Mouse (Mus musculus): ENCODE results near the gene Hoxb1.

The Hoxb1 gene

DNA sequence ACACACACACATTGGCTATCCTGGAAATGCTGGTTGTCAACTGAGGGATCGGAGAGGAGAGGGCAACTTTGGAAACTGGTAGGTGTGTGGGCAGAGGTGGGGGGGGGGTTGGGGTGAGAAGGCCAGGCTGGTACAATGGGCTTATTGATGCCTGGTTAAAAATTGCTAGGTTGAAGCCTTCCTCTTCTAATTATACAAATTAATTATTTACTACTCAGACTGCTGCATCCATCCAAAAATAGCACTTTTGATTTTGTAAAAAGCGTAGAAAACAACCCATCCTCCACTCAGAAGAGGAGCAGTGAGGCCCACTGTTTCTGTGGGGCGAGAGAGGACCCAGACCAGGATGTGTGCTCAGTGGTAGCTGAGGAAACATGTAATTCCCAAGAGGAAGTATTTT is 30.6 kb upstream of the Hoxb1 start:
- no peak for DNase-seq

DNA sequence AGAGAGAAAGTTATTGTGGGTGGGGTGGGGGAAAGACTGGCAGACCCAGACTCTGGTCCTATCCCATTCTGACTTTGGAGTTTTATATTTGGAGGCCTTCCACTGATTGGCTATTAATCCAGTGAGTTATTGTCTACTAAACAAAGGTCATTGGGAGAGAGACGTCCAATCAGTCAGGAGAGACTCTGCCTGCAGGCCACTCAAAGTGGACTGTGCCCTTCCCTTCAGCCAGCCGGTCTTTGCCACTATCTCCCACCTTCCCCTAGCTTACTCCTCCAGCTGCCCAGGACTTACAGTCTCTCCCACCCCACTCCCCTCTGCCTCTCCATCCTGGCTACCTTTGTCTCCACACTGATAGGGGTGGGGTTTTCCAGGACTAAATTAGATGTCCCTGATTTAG is 29.0 kb upstream of the Hoxb1 start:
- no peak for DNase-seq

DNA sequence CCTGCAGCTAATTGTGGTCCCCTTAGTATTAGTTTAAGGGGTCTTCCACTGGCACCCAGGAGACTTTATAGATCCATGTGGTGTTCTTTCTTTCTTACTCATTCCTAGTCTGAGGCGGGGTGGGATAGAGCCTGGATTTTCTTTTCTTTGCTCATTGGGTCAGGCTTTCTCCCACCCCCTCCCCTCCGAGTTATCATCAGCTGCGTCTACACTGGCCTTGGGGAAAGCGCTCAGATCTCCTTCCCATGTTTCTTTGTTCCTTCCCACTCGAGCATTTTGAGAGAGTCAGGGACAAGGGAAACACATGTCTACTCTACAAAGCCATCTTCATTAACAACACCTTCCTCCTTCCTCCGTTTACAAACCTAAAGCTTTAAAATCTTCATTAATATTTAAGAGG is 28.5 kb upstream of the Hoxb1 start:
- no peak for DNase-seq

DNA sequence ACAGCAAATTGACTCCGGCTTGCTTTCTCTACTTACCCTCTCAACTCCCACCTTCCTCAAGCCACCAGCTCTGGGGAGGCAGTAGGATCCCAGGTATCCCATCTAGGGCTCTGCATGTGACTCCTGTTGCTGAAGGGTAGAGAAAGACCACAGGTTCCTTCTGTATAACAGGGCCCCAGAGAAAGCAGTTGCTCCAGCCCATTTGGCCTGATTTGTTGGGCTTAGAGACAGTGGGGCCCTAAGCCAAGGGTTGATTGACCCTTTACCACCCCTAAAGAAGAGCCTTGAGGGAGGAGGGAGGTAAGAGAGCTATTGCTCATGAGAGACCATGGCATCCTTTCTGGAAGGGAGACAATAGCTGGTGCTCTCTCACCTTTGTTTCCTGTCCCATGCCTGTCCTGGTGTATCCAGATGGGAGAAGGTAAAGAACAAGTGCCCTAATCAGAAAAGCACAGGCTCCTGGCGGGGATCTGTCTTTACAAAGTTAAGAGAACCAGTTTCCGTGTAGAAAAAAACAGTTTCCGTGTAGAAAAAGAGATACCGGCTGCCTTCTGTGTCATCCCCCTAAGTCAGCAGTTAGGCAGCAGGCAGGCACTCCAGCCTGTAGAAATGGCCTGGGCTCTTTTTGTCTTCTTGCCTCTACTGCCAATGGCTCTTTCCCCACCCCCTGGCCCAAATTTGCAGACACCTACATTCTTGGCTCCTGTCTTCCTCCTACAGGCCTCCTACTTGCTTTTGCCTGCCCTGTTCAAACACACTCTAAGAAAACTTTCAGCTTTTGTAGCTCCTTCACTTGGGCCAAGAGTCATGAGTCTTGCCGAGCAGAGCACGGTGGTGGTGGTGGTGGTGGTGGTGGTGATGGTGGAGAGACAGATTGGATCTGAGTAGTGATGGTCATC is 26.3 kb upstream of the Hoxb1 start:
- no peak for DNase-seq

DNA sequence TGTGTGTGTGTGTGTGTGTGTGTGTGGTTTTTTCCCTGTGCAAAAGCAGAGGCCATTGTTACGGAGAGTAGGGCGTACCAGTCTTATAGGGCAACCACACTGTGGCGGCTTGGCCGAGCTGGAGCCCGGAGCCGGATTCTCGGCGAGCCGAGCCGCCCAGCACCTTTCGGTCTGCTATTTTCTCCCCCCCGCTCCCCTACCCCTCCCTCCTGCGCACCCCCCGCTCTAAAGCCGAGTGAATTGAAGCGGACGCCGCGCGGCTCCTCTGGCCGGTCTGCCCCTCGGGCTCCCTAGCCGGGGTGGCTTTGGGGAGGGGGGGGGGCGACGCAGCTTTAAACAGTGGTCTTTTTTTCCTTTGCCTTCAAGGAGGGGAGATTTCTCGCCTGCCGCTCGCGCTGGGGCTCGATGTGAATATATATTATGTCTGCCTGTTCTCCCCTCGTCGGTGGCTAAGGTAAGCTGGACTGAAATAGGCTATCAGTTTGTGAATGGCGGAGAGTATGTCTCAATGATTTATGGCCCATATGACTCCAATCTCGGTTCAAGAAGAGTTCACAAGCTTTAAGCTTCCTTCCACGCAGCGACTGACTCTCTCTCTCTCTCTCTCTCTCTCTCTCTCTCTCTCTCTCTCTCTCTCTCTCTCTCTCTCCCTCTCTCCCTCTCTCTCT is 24.7 kb upstream of the Hoxb1 start:
- DNase-seq, result no peak

DNA sequence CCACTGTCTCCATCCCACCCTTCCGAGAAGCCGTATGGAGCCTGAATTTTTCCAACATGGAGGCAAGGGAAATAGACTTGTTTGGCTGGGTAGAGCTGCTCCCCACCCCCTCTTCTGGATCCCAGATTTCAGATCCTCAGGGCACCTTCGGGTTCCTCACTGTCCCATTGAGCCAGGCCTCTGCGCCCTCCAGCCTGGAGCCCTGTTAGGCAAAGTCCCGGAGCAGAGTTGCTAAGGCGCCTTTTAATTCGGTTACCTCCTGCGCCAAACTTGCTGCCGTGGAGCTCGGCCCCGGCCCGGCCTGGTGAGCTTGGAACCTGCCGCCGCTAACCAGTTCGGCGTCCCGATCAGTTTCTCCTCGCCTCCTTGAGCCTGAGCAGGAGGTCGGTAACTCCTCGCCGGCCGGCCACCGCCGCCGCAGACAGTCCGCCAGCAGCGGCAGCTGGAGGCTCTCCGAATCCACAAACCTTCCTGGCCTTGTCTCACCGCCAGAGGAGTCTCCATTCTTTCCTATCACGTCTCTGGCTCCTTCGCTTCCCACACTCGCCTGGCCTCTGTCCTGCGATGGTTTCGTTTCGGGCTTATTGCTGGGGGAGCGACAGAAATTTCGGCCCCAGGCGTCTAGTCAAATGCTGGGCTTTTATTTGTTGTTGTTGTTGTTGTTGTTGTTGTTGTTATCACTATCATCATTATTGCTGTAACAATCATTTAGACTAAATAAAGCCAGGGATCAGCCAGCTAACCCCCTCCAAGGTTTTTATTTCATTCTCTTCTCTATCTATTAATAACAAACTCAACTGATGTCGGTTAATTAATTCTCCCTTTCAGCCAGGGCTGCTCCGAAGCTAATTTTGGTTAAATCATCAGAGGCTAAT is 23.6 kb upstream of the Hoxb1 start:
- DNase-seq, result no peak

DNA sequence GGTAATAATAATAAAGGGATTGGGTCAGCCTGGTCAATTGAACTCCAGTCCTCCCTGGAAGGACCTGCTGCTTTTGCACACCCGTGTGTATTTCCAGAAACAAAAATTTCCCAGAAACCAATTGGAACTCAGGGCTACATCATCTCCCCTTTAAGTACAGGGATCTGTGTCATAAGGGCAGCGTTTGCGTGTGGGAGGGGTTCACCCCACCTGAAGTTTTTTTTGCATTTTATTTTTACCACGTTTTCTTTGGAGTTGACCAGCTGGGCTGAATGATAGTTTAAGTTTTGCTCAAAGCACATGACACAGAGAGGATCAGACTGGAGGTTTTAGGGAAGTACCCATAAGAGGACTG is 23.0 kb upstream of the Hoxb1 start:
- no peak for DNase-seq

DNA sequence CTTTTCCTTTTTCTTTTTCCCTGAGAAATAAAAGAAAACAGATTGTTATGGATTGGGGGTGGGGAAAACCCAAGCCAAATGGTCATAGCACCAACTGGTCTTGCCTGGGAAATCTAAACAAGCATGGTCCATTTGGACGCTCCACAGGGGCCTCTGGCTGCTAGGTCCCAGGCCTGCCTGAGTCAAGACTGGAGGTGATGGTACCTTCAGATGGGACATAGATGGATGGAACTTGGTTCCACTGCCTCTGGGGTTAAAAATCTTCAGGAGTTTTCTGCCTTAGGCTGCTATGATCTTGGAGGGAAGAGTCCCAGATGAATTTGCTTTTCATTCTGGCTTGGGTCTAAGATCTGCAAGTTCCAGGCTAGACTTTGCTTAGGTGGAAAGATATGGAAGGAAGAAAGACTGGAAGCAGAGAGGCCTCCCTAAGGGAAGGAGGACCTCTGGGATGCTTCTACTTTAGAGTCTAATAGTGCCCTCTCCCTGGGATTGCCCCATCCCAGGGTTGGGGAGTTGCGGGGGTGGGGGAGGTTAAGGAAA is 22.3 kb upstream of the Hoxb1 start:
- no peak for DNase-seq

DNA sequence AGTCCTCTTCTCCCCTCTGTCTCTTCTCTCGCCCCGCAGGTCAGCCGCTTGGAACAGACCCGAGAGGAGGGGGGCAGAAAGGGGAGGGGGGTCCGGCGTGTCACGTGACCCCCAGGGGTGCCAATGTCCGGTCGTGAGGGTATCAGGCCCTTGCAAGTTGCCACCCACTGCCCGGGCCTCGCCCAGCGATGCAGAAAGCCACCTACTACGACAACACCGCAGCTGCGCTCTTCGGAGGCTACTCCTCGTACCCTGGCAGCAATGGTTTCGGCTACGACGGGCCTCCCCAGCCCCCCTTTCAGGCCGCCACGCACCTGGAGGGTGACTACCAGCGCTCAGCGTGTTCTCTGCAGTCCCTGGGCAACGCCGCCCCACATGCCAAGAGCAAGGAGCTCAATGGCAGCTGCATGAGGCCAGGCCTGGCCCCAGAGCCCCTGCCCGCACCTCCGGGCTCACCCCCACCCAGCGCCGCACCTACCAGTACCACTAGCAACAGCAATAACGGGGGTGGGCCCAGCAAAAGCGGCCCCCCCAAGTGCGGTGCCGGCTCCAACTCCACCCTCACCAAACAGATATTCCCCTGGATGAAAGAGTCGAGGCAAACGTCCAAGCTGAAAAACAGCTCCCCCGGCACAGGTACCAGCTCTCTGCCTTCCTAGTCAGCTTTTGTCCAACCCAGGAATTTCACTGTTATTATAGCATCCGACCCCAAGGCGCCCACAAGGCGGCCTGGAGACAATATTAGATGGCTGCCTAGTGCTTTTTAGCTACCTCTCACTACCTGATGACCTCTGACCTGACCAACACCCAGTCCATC is 21.3 kb upstream of the Hoxb1 start:
- no peak for DNase-seq

DNA sequence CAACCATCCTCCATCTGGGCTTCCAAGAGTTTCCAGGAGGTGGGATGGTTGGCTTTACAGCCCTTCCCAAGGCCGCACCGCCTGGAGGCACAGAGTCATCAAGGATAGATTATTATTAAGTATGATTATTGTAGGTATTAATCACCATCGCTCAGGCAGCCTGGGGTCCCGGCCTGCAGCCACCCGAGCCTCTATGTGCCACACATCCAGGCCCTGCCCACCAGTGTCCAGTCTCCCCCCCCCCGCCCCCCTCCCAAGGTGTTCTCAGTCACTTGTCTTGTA is 20.7 kb upstream of the Hoxb1 start:
- DNase-seq, result no peak

DNA sequence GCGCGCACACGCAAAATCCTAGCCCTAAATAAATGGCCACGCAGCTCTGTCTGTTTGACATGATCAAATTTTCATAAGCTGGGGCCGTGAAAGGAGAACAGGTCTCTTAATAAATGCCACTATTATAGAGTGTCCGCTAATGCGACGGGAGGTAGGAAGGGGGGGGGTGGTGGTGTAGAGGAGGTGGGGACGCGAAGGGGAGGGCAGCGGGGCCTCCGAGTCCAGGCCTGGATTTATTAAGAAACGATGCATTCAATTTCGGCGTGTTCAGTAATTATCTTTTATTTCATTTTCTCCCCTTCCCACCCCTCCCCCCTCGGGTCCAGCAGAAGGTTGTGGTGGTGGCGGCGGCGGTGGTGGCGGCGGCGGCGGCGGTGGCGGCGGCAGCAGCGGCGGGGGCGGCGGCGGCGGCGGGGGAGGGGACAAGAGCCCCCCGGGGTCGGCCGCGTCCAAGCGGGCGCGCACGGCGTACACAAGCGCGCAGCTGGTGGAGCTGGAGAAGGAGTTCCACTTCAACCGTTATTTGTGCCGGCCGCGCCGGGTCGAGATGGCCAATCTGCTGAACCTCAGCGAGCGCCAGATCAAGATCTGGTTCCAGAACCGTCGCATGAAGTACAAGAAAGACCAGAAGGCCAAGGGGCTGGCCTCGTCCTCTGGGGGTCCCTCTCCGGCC is 20.2 kb upstream of the Hoxb1 start:
- DNase-seq, result no peak

DNA sequence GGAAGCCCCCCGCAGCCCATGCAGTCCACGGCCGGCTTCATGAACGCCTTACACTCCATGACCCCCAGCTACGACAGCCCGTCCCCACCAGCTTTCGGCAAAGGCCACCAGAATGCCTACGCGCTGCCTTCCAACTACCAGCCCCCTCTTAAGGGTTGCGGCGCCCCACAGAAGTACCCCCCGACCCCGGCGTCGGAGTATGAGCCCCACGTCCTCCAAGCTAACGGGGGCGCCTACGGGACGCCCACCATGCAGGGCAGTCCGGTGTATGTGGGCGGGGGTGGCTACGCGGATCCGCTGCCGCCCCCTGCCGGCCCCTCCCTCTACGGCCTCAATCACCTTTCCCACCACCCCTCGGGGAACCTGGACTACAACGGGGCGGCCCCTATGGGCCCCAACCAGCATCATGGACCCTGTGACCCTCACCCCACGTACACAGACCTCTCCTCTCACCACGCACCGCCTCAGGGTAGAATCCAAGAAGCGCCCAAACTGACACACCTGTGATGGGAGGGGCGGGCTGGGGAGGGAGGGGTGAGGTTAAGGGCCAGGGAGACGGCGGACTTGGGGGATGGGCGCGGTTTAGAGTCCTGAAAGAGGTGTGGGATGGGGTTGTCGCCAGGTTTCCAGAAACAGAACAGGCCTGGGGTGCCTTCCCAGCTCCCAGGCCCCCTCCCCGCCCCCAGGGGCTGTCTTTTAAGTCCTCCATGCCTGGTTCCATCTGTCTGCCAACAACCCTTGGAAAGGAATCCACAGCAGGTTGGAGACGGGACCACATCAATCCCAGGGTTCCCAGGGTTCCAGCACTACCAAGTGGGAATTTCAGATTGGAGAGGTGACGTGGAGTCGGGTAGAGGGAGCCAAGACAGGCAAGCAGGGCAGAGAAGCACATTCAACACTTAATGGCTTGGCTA is 19.4 kb upstream of the Hoxb1 start:
- no peak for DNase-seq

DNA sequence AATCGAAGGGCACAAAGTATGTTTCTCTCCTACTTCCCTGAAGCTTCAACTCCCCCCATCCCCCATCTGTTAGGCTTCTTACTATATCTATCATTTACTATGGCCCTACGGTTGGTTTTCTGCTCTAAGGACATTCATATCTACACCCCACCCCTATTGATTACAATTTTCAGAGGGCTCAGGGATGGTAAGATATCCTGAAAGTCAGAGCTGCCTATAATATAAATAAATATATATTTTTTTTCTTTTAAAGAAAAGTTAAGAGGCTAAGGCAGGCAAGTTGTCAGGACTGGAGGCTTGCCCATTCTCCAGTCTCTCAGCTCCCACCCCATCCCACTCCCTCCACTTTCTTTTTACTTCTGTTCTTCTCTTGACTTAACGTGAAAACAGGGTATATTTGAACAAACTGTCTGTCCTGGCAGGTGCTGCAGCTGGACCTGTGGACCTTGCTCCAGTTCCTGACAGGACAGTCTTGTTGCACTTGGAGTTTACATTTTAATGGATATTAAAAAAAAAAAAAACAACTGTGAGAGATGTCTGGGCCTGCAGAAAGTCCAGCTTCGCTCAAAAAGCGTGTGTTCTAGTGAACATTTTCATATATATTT is 18.5 kb upstream of the Hoxb1 start:
- DNase-seq, result no peak

DNA sequence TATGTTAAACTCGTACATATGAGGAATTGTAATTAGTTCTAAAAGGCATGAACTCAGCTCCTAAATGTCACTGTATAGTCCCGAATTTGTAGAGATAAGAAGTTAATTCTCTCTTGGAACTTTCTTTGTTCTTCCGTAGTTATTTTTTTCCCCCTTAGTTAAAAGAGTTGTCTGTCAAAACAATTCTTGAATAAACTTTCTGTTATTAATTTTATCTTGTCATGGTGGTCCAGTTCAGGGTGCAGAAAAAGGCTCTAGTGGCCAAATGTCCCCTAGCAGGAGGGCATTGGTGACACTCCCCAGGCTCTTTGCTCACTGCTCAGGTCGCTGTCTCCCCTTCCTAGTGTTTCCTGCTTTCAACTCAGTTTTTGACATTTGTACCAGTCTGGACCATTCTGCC is 17.8 kb upstream of the Hoxb1 start:
- DNase-seq, result no peak

DNA sequence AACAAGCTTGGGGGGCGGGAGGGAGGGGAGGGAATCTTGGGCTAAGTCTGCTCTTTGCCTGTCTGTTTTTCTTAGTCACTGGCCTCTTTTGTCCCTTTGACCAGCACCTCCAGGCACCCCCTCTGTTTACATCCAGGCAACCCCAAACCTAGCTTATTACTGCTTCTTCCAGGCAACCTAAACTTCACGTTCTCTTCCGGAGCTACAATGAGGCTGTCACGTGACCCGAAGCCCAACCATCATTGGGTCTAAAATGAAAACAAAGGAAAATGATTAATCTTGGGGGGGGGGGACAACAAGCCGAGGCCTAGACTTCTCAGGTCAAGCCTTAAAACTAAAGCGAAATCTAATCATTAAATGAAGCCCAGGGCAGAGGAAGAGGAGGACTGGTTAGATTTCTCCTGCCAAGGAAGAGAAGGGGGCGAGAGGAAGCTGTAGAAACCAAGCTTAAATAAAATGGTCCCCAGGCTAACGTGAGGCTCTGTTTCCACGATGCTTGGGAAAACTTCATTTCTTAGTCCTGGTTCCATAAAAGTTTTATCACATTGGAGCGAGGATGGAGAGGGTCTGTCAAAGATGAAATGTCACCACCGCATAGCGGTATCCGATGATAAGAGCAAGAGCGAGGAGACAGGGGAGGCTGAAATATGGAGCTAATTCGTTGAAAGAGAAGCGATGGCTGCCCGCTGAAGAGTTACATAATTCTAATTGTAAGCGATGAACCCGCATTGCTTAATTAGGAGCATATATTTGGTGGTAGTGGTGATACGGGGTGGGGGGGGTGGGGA is 17.2 kb upstream of the Hoxb1 start:
- no peak for DNase-seq

DNA sequence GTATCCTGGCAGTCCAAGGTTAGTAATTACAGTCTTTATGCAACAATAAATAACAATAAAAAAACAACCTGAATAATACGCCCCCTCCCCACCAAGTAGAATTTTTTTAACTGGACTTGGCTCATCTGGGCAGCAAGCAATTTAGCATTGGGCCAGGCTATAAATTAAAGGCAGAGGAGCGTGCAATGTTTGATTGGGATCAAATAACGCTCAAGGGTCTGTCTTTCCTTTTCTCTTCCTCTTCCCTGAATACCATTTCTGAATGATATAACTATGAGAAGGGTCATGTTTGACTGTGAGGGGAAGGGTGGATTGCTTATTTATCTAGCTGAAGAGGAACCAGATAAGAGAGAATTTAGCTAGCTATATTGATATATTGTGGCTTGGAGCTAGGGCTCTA is 16.6 kb upstream of the Hoxb1 start:
- no peak for DNase-seq

DNA sequence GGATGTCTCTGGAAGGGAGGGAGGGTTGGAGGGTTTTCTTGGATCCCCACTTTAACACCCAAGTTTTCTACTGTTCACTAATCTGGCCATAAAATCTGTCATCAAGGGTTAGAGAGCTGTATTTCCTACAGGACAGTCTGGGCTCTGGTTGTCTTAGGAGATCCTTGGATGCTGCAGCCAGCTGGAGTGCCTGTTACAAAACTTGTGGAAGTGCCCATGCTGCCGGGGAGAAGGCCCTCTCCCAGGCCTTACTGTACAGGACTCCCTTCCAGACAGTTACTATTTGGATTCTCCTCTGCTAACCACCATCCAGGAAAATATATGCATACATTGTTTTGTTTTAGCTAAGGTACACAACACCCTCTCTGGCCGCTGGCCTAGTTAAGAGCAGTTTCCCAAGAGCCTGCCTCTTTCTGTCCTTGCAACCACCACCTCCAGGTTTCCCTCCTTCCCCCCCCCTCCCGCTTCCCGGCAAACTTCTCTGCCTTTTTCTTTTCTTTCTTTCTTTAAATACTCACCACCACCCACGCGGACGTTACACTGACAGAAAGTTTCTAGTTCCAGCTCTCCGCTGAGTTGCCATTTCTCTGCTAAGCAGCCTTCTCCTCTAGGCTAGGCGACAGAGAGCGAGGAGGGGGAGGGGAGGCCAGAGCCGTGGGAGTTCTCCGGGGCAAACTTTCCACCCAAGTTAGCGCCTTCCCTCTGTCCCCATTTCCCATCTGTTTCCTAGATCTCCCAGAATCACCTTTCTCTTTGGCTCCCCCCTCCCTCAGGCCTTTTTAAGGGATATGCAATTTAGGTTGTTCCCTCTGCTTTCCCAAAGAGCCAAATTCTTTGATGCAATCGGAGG is 15.8 kb upstream of the Hoxb1 start:
- no peak for DNase-seq

DNA sequence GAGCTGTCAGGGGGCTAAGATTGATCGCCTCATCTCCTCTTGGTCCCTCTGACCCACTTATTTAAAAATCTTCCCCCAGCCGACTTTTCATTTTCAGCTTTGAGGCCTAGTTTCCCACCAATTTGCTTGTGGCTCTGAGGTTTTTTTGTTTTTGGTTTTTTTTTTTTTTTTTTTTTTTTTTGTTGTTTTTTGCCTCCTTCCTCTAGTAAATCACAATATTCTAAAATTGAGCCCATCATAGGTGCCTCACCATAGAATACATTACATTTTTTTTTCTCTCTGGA is 15.3 kb upstream of the Hoxb1 start, which contains the start of gene Hoxb2:
TSS of gene Hoxb2 (plus strand) at position 185 of the 284 bp plus-strand sequence.
- DNase-seq, result no peak

DNA sequence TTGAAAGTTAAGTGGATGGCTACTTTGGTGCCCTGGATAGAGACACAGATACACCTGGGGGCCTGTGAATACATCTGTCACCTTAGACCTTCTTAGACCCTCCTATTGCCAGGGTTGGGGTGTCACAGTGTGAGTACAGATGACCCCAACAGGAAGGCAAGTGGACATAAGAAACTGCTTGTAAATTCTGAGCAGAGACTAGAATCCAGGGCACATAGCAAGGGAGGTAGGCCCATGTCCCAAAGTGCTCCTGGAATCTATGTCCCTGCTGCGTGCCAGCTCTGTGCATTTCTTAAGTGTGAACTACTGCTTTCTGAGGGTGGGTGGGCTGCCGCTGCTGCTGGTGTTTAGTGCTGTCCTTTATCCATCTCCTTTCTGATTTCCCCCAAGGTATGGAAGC is 14.8 kb upstream of the Hoxb1 start:
- DNase-seq, result no peak

All from right cerebral cortex, postnatal 25 days (tissue).